Mouse (Mus musculus) cerebellum, adult (tissue): ENCODE results near the gene Krt28.

ENCODE experiments used
- ATAC-seq: cut with Nextera tagmentation; 2 replicates; pipeline ENCODE4 v1.9.2; 2017; ENCODE audit warnings: mild to moderate bottlenecking, moderate library complexity, mixed read lengths; ENCODE audit not compliant: insufficient number of reproducible peaks, low FRiP score, low TSS enrichment

Krt28 gene

DNA sequence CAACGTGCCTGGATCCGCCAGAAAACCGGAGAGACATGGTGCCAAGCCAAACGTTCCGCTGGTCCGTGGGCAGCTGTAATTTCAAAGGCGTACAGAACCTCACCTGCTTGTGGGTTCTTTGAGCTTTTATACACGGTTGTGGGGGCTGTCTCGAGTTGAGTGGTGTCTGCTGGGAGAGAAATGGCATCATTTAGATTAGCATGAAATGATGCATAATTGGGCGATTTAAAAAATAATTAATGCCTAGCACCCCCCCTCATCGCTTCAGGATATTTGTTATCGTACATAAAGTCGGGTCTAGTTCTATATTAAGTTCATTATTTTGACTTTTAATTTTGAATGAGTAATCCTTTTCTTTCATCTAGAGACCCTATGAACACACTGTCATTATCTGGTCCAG is at the start of gene Krt28:
Krt28 (minus strand) TSS at position 101 of the 400 bp plus-strand sequence.
- ATAC-seq = no peak

GRCm38 (mm10) chr11:99422159-99422558 is 47.5 kb upstream of the Krt28 start, which contains the start of gene Krt12:
Gene Krt12 (minus strand): TSS chr11:99422259.
- no peak for ATAC-seq

DNA sequence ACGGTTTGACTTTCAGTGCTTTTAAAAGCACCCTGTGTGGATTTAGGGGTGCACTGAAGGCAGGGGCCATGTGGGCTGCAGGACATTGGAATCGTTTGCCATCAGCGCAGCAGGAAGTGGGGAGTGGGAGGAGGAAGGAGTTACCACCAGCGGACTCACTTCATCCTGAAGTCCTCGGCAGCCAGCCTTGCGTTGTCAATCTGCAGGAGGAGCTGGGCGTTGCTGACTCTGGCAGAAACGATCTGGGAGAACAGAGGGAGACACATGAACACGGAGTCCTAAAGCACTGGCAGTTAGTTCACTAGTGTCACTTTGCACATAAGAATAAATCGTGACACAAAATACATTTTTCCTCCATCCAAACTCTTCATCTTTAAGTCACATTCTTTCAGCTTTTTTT is 45.9 kb upstream of the Krt28 start:
- ATAC-seq = no peak

GRCm38 (mm10) chr11:99417819-99418218 is 43.1 kb upstream of the Krt28 start:
- ATAC-seq = no peak

GRCm38 (mm10) chr11:99416902-99417301 is 42.2 kb upstream of the Krt28 start:
- ATAC-seq = no peak

GRCm38 (mm10) chr11:99414463-99415147 is 39.9 kb upstream of the Krt28 start:
- ATAC-seq = no peak

- ATAC-seq = no peak
Measured at GRCm38 (mm10) chr11:99413247-99413646, 38.5 kb upstream of the Krt28 start.

DNA sequence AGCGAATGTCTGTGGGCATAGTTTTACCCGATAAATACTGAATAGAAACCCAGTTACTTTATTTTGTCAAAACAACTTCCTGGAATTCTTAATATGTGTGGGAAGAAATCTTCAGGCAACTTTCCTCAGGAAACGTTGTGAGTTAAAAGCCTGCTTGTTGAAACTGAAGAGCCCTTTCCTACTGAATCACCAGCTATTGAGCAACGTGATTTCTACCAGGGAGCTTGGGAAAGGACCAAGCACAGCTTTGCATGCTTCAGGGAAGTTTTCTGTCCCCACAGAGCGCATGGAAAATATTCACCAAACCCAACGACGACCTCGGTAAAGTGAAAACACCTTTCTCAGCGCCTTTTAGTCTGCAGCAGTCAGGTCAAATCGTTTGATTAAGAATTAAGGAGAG is 31.5 kb upstream of the Krt28 start:
- no peak for ATAC-seq

DNA sequence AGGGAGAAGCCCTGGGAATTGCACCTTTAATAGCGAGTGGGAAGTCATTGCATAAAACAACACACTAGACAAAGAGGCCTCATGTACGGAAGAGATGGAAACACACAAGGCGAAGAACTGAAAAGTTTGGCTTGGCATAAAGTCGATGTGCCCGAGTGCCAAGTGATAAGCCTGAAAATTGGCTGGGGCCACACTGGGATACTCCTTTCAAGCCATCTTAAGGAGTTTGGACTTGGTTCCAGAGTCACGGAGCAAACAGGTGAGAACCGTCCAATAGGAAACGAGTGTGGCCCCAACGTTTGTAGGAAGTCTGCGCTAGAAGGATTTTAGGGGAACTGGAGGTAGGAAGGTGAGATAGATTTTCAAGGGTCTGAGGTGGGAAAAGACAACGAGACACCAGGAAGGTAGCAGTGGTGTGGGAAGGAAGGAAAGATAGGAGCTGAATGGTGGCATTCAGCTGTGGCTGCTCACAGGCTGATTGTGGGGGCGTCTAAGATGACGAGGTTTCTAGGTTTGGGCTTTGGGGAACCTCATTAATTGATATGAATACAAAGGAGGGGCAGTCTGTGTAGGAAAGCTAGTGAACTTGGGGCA is 25.4 kb upstream of the Krt28 start:
- no peak for ATAC-seq

GRCm38 (mm10) chr11:99398832-99399231 is 24.1 kb upstream of the Krt28 start:
- ATAC-seq = no peak

DNA sequence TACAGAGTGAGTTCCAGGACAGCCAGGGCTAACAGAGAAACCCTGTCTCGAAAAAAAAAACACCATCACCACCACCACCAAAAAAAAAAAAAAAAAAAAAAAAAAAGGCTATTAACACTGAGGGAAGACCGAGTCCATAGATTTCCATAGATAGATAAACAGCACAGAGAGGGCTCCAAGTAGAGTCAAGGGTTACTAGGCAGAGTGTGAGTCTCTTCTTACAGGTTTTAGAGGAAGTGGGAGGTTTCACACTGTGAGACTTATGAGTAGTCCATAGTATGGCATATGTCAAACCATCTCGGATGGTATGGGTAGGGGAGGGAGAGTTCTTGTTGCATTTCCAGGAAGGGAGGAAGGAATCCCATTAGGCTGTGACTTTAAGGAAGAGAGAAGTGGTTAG is 23.4 kb upstream of the Krt28 start:
- ATAC-seq = no peak

DNA sequence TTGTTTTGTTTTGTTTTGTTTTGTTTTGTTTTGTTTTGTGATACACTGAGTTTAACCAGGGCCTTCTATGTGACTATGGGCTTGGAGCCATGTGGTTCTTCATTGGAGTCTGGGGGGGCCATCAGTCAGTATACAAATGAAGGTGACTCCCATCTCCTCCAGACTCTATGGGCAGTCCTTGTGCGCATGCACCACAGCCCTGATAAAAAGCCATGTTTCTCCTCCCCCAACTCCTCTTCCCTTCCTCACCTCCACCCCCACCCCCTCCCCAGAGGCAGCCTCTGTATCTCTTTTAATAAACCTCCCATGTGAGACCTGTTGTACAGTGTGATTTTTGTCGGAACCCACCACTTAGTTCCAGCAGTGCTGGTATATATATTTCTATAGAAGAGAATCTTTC is 22.0 kb upstream of the Krt28 start:
- ATAC-seq = no peak

DNA sequence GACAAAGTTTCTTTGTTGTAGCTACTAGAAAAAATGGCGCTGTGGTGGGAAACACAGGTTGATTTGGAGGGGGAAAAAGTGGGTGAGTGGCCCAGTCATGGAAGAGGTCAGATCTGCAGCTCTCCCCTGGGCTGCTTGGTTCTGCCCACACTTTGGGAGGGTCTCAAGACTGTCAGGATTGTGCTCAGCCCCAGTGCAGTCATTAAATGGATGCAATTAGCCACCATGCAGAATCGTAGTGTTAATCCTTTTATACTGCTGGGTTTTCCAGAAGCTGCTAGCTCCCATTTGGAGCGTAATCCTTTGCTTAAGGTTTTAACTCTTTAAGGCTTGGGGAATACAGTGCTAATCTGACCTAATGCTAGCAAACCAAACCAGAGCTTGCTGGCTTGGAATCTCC is 21.3 kb upstream of the Krt28 start:
- ATAC-seq = no peak

DNA sequence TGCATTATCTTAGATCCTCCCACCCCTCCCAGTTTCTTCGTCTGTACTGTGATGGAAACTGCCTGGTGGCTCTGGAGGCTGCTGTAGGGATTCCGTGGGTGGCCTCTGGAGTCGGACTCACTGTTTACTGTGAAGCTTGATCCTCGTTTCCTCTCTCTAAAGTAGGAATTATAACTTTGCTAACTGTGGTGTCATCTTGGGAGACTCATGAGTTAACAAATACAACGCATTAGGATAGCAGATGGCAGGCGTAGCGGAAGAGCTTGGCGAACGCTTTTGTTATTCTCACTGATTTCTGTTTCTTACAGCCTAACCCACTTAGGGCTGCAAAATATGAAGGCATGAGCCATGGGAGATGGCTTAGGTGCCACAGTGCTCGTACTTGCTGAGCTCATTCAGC is 17.8 kb upstream of the Krt28 start:
- ATAC-seq = no peak

- ATAC-seq = no peak
Measured at GRCm38 (mm10) chr11:99391375-99391774, 16.7 kb upstream of the Krt28 start.

DNA sequence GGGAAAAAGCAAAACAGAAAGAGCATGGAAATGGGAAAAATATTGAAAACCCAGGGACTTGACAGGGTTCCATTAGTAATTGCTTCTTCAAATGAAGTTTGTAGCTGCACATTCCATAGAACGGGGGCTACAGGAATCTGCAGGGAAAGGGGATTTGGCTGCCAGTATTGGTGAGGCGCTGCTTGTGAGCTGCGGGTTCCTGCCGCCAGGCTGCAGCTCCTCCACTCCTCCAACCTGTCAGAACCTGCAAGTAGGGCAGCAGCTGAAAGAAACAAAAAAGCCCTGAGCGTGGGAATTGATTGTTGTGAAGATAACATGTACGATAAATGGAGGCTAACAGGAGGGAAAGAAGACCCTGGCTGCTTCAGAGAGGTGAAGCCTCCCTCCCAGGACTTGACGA is 16.2 kb upstream of the Krt28 start:
- ATAC-seq = no peak

- ATAC-seq = no peak
Measured at GRCm38 (mm10) chr11:99389264-99389663, 14.6 kb upstream of the Krt28 start, which contains the start of gene Krt10. Gene Krt10 (minus strand): TSS chr11:99389364.

DNA sequence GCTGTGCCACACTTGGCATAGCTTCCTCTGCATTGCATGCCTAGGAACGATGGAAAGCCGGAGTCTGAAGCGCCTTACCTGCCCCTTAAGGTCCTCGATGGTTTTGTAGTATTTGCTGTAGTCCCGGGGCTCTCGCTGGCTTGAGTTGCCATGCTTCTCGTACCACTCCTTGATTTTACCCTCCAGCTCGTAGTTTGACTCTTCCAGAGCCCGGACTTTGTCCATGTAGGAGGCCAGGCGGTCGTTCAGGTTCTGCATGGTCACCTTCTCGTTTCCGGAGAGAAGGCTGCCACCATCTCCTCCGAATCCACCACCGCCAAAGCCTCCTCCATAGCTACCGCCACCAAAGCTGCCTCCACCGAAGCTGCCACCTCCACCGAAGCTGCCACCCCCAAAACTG is 14.0 kb upstream of the Krt28 start:
- ATAC-seq = no peak

DNA sequence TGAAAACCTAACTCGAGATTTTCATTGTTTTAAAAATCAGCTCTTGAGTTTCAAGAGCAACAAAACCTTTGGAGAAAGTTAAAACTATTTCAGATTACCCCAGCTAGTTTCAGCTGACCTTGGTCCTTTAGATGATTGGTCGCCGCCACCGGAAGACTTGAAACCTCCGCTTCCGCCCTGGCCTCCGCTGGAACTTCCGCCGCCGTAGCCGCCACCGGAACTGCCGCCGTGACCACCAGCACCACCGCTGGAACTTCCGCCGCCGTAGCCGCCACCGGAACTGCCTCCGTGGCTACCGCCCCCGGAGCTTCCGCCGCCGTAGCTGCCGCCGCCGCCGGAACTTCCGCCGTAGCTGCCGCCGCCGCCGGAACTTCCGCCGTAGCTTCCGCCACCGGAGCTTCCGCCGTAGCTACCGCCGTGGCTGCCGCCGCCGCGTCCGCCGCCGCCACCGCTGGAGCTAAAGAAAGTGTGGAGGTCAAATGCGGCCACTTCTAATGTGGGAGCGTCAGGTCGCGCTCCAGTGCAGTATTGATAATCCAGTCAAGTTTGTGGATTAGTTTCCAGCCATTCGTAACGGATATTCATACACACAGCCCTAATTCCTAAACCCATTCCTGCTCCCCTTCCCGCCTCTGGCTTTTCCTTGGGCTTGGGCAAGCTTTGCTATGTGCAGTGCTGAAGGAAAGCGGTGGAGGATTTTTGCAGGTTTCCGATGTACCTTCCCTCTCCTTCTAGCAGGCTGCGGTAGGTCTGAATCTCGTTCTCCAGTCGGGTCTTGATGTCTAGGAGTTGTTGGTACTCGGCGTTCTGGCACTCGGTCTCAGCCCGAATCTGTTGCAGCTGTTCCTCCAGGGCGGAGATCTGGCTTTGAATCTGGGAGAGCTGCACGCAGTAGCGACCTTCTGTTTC is 11.4 kb upstream of the Krt28 start:
- ATAC-seq = peak; percentile 92; the same call in 1 of the 2 replicates

- ATAC-seq = no peak
Measured at GRCm38 (mm10) chr11:99379568-99379967, 4.9 kb upstream of the Krt28 start.

DNA sequence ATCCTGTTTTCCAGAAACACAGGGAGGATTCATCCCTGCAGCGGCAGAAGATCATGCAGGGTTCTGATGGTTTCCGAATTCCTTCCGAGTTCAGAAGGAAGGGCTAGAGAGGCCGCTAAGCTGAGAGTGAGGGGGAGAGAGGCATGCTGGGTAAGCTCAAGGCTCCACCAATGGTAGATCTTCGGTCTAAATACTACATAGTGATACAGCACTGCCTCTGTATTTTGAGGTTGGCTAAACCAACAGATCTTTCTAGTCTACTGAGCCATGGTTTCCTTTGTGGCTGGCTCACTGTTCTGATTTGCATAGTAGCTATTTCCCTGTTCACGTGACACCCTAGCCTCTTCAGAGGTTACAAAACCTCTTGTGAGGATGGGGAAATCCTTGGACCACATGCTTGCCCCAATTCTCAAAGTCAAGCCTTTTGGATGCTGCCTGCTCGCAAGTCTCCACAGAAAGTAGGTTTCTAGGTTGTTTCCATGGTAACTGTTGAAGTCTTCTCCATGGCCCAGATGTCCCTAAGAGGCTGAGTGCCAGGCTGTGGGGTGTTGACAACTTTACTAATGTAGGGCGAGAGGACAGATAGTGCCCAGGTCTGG is 4.8 kb downstream of the Krt28 start:
- peak; percentile 56; the same call in 1 of the 2 replicates for ATAC-seq
